Mouse (Mus musculus) brain, adult 2 months (tissue): Measurements from ENCODE around the gene Rspo3.

ENCODE experiments used
- DNase-seq: peaks from one replicate; pipeline ENCODE4 v3.0.0; 2011; ENCODE audit warnings: low read depth, low spot score

The Rspo3 gene

DNA sequence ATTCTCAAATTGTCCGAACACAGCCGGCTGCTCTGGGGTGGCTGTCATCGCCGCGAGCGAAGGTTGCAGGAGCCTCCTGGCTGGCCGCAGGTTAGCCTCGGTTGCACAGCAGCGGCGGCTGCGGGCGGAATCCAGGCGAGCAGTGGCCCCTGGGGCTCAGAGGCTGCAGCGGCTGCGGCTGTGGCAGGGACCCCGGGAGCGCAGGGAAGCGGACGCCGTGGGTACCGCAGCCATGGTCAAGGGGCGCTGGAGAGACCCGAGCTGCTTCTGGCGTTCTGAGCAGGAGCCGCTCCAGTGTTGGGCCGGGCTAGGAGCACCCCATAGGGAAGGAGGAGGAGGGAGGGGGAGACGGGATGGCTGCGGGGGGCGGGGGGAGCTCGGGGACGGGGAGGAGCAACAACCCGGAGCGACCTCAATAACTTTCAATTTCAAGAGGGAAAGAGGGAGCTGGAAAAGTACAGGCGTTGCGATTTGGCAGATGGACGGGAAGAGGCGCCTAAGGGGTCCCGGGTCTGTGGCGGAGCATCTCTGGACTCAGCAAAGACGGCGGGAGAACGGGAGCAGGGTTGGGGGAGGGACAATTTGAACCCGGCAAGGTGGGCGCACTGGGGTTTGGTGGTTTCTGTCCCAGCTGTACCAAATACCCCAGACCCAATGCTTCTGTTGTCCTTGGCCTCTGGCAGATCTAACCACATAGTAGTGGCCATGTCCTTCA is at the start of gene Rspo3:
Gene Rspo3, minus strand, starts transcription at position 322 of the 715 bp plus-strand sequence.
- peak; percentile 53 for DNase-seq

DNA sequence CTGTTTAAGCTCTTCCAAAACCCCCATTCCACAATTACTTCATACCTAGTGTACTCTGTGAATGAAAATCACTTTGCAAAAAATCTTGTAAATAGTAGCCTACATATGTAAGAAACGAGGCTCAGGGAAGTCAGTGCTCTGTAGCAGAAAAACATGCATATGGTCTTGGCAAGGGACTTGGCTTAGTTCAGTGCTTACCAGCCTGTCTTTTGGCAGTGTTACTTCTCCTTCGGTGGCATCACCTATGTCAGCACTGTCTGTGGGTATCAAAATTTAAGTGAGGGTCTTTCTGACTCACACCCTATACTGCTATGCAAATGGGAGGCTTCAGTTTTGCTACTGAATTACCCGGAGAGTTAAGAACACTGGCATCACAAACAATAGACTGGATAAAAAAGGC is 46.3 kb upstream of the Rspo3 start:
- DNase-seq, result peak; percentile 2

- DNase-seq, result peak; percentile 31
Measured at GRCm38 (mm10) chr10:29581476-29581875, 45.8 kb upstream of the Rspo3 start.

GRCm38 (mm10) chr10:29555983-29556382 is 20.3 kb upstream of the Rspo3 start:
- DNase-seq, result no peak

DNA sequence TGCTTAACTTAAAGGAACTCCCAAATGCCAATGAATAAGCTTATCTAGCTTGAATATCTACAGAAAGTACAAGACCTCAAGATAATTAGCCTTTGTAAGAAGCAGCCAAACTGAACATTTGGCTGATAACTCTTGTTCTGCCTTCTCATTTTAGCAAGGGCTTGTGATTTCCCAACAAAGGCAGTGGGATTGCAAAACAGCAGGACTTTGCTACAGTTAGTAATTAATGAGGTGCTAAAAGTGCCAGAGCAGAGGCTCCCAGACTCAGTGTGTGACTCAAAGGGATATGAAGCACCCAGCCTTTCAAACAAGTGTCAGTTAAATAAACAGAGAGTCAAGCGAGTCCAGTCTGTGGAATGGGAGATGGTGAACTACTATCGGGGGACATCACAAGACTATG is 18.7 kb upstream of the Rspo3 start:
- peak; percentile 70 for DNase-seq

GRCm38 (mm10) chr10:29542982-29543381 is 7.3 kb upstream of the Rspo3 start:
- peak; percentile 53 for DNase-seq

- DNase-seq, result peak; percentile 82
Measured at GRCm38 (mm10) chr10:29539516-29539915, 3.8 kb upstream of the Rspo3 start.

DNA sequence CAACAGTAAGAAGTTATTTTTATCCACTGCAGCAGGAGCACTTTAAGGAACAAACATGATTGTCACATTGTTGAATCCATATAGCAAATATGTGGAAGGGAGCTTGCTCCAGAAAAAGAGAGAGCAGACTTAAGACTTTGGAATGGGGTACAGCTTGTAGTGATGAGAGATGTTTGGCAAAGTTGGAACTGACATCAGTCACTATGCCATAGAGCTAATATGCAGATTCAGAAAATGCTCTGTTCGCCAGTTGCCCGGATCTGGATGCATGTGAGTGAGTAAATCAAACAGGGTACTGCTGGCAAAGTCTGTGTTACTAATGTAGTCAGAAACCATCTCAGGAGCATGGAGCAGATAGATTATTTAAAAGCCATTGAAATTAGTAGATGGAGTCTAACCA is 3.1 kb upstream of the Rspo3 start:
- peak; percentile 23 for DNase-seq

- peak; percentile 20 for DNase-seq
Measured at GRCm38 (mm10) chr10:29534830-29535227, 838 bp downstream of the Rspo3 start.

DNA sequence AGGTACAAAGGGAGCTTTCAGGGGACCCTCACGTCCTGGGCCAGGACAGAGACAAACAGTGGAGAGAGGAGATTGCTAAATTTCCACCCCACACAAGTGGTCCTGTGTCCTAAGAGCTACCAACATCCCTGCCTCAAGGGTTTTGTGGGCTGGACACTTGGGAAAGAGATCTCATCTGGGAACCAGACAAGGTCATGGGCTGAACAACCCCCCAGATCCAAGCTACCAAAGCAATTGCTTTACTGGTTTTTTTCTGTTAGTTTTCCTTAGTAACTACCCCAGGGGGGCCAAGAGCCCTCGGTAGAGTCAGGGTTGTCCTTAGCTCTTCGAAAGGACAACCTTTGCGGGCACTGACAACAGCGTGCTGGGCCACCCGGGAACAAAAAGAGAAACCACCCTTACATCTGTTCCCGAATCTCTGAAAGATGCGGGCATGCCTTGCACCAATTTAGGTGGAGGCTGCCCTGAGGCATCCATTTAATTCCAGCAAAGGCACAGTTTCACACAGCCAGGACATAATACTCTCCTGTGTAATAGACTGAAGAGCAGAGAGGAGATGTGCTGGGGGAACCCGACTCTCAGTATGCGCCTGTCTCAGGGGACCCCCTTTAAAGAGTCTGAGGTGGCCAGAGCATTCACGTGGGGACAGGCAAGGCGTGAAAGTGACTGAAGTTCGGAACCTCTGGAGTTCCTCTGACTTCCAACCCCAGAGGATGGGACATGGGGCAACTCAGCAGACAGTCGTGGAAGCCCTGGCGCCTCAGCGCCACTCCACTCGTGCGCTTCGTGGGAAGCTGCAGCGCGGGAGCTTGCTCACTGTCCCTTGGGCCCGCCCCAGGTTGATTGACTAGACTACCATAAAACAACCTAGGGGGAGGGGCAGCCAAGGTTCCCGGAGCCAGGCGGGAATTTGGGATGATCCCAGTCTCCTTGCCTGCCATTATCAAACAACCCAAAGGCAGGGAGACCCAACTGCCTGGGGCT is 1.5 kb downstream of the Rspo3 start:
- peak; percentile 45 for DNase-seq

- DNase-seq, result peak; percentile 92
Measured at GRCm38 (mm10) chr10:29532821-29533715, 2.6 kb downstream of the Rspo3 start.

DNA sequence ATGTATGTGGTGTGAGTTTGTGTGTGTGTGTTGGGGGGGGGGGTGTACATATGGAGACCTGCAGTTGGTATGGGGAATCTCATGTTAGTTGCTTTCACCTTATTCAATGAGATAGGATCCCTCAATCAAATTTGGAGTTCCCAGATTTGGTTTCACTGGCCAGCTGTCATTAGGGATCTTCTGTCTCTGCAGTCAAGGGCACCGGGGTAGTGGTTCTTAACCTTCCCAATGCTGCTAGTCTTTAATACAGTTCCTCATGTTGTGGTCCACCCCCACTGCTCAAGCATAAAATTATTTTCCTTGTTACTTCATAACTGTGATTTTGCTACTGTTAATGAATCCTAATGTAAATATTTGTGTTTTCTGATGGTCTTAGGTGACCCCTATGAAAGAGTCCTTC is 22.1 kb downstream of the Rspo3 start:
- DNase-seq, result no peak

- no peak for DNase-seq
Measured at GRCm38 (mm10) chr10:29508167-29508566, 27.5 kb downstream of the Rspo3 start.

DNA sequence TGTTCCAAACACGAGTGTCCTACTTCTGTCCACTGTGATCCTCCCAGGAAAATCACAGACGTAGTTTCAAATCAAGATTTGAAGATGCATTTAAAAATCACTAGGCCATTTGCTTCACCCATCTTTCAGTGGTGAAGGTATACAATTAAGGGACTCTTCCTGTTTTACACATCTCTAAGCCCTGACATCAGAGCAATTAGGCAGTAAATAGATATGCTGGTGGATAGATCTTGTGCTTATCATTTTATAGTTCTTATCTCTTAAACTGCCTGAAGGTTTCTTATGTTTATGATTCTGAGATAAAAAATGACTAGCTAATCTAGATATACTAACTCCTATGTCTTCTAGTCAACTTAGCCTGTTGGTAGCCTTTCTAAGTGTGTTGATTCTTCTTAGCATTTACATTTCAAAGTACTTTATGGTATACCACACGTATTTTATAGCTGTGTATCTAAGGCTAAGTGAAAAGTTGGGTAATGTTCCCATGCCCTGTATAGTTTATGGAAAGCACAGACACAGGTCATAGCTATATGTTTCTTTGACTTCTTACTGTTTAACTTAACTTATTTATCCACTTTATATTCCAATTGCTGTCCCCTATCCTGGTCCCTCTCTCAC is 38.4 kb downstream of the Rspo3 start:
- no peak for DNase-seq

- peak; percentile 5 for DNase-seq
Measured at GRCm38 (mm10) chr10:29493996-29494395, 41.7 kb downstream of the Rspo3 start.

DNA sequence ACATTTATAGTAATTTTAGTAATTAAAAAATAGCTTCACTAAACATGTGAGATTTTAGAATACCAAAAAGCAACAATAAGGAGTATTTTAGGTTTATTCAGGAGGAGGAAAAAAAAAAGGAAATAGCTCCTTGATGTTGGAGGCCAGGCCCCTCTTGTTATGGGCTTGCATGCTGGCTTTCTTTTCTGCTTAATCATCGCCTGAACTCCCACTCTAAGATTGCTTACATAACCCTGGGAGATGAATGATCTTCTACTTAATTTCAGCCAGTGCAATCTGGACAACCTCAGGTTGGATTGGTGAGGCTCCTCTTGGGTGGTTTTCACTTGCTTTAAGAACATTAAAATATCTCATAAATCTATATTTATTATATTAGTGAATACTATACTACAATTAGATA is 54.7 kb downstream of the Rspo3 start:
- peak; percentile 4 for DNase-seq

- DNase-seq, result no peak
Measured at GRCm38 (mm10) chr10:29479401-29479800, 56.3 kb downstream of the Rspo3 start.

DNA sequence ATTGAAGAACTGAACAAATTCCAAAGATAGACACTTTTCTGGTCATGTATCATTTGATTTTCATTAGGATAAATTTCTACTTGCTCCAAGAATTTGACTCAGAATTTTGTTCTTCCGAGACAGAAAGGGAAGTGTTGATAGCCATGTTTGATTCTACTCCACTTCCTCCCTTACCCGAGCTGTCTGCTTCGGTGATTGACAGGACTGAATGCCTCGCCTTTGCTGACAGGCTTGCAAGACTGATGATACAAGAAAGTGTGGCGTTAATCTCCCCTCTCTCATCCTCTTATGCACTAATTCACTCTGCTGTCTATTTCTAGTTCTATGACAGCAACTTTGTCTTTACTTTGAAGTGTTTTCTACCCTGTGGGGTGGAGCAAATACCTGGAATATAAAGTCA is 65.2 kb downstream of the Rspo3 start:
- DNase-seq, result no peak

- no peak for DNase-seq
Measured at GRCm38 (mm10) chr10:29460100-29460499, 75.6 kb downstream of the Rspo3 start.

- DNase-seq, result peak; percentile 38
Measured at GRCm38 (mm10) chr10:29459632-29460031, 76.0 kb downstream of the Rspo3 start.

DNA sequence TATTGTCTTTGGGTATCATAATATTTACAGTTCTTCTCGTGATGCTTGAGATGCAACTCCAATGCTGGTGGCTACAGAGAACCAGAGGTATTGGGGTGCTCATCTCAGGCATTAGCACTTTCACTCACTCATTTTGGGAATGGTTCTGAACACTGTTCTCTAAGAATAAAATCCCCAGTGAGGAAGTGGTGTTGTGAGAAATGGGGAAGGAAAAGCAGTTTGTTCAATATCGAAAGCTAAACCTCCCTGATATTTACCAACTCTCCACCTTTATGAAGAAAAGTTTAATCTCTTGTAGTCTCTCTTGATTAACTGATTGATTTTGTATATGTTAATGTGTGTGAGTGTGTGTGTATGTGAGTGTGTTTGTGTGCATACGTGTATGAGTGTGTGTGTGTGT is 90.6 kb downstream of the Rspo3 start:
- no peak for DNase-seq
